Mouse (Mus musculus) cerebellum, postnatal 36 days (tissue): ENCODE data around the gene Calm5.
"Not testable (repeated sequence)": the region's sequence is repeated elsewhere in the genome, so short reads cannot be mapped to it uniquely, and the experiment has no call there.

Experiments
- DNase-seq, 2 experiments: peaks; one replicate each; pipeline ENCODE4 v3.0.0; 2021 to 2022; ENCODE audit warnings: mixed read lengths in 2 of 2

Gene Calm5

GRCm38 (mm10) chr13:3866355-3867052, 12.5 kb downstream of the Calm5 start:
- no peak for DNase-seq

GRCm38 (mm10) chr13:3867158-3867557, 13.2 kb downstream of the Calm5 start:
- no peak for DNase-seq

- DNase-seq: no peak
Measured at GRCm38 (mm10) chr13:3869901-3870300, 15.9 kb downstream of the Calm5 start.

- DNase-seq: no peak
Measured at GRCm38 (mm10) chr13:3872832-3873231, 18.9 kb downstream of the Calm5 start.

GRCm38 (mm10) chr13:3876448-3876847, 22.5 kb downstream of the Calm5 start:
- no peak for DNase-seq

- DNase-seq: no peak
Measured at GRCm38 (mm10) chr13:3877185-3877584, 23.2 kb downstream of the Calm5 start.

- DNase-seq: no peak
Measured at GRCm38 (mm10) chr13:3877679-3878220, 23.8 kb downstream of the Calm5 start.

GRCm38 (mm10) chr13:3886663-3887062, 32.7 kb downstream of the Calm5 start:
- DNase-seq: no peak

GRCm38 (mm10) chr13:3889111-3889510, 35.1 kb downstream of the Calm5 start:
- DNase-seq: no peak

GRCm38 (mm10) chr13:3890061-3890460, 36.1 kb downstream of the Calm5 start:
- no peak for DNase-seq

- no peak for DNase-seq
Measured at GRCm38 (mm10) chr13:3891479-3892087, 37.6 kb downstream of the Calm5 start.

GRCm38 (mm10) chr13:3892601-3893000, 38.6 kb downstream of the Calm5 start:
- DNase-seq: no peak

GRCm38 (mm10) chr13:3893126-3893734, 39.3 kb downstream of the Calm5 start:
- peak; percentile 85 to 89 for DNase-seq

- no peak for DNase-seq
Measured at GRCm38 (mm10) chr13:3894549-3894948, 40.6 kb downstream of the Calm5 start.

GRCm38 (mm10) chr13:3895397-3895980, 41.5 kb downstream of the Calm5 start:
- DNase-seq: no peak

GRCm38 (mm10) chr13:3896032-3896431, 42.1 kb downstream of the Calm5 start:
- DNase-seq: no peak

GRCm38 (mm10) chr13:3896913-3897312, 42.9 kb downstream of the Calm5 start:
- peak; percentile 71 to 84 for DNase-seq

- not testable (repeated sequence) for DNase-seq
Measured at GRCm38 (mm10) chr13:3898202-3898601, 44.2 kb downstream of the Calm5 start.

- DNase-seq: no peak
Measured at GRCm38 (mm10) chr13:3899301-3899700, 45.3 kb downstream of the Calm5 start.
